Mouse (Mus musculus): Measurements from ENCODE around the gene Slc4a8.
"Not testable (repeated sequence)": the region's sequence is repeated elsewhere in the genome, so short reads cannot be mapped to it uniquely, and the experiment has no call there.

Gene Slc4a8

GRCm38 (mm10) chr15:100743238-100743637, 18.3 kb upstream of the Slc4a8 start:
- in situ Hi-C loops (cut with MboI) = no loop called here

GRCm38 (mm10) chr15:100746478-100747120, 14.9 kb upstream of the Slc4a8 start:
- in situ Hi-C loops (cut with MboI) = no loop called here

GRCm38 (mm10) chr15:100747121-100747963, 14.2 kb upstream of the Slc4a8 start:
- in situ Hi-C loops (cut with MboI) = no loop called here

GRCm38 (mm10) chr15:100748584-100748983, 13.0 kb upstream of the Slc4a8 start:
- in situ Hi-C loops (cut with MboI) = no loop called here

- in situ Hi-C loops (cut with MboI) = no loop called here
Observed at GRCm38 (mm10) chr15:100749751-100750538, 11.6 kb upstream of the Slc4a8 start.

GRCm38 (mm10) chr15:100752439-100752838, 9.1 kb upstream of the Slc4a8 start:
- in situ Hi-C loops (cut with MboI) = no loop called here

GRCm38 (mm10) chr15:100753045-100753444, 8.5 kb upstream of the Slc4a8 start:
- in situ Hi-C loops (cut with MboI) = no loop called here

- in situ Hi-C loops (cut with MboI) = no loop called here
Observed at GRCm38 (mm10) chr15:100754041-100754440, 7.5 kb upstream of the Slc4a8 start.

- in situ Hi-C loops (cut with MboI) = no loop called here
Observed at GRCm38 (mm10) chr15:100754805-100755497, 6.6 kb upstream of the Slc4a8 start.

- in situ Hi-C loops (cut with MboI) = no loop called here
Observed at GRCm38 (mm10) chr15:100755498-100755859, 6.1 kb upstream of the Slc4a8 start.

- in situ Hi-C loops (cut with MboI) = no loop called here
Observed at GRCm38 (mm10) chr15:100755881-100756624, 5.5 kb upstream of the Slc4a8 start.

- in situ Hi-C loops (cut with MboI) = no loop called here
Observed at GRCm38 (mm10) chr15:100757527-100757978, 4.0 kb upstream of the Slc4a8 start.

GRCm38 (mm10) chr15:100759286-100759685, 2.3 kb upstream of the Slc4a8 start:
- in situ Hi-C loops (cut with MboI) = no loop called here

GRCm38 (mm10) chr15:100761036-100761418, 520 bp upstream of the Slc4a8 start:
- in situ Hi-C loops (cut with MboI) = no loop called here

GRCm38 (mm10) chr15:100762649-100763048, 1.1 kb downstream of the Slc4a8 start:
- in situ Hi-C loops (cut with MboI) = no loop called here

- in situ Hi-C loops (cut with MboI) = no loop called here
Observed at GRCm38 (mm10) chr15:100764163-100764951, 2.8 kb downstream of the Slc4a8 start.

- in situ Hi-C loops (cut with MboI) = no loop called here
Observed at GRCm38 (mm10) chr15:100766826-100767225, 5.3 kb downstream of the Slc4a8 start.

- in situ Hi-C loops (cut with MboI) = no loop called here
Observed at GRCm38 (mm10) chr15:100767851-100768250, 6.3 kb downstream of the Slc4a8 start.

GRCm38 (mm10) chr15:100769023-100769422, 7.5 kb downstream of the Slc4a8 start:
- in situ Hi-C loops (cut with MboI) = not testable (repeated sequence)

GRCm38 (mm10) chr15:100770338-100770737, 8.8 kb downstream of the Slc4a8 start:
- in situ Hi-C loops (cut with MboI) = no loop called here

Measured in mature B cell (primary cell).